Comparison of ENCODE assay signal across 23 mouse cellular contexts in the genomic region with DNA sequence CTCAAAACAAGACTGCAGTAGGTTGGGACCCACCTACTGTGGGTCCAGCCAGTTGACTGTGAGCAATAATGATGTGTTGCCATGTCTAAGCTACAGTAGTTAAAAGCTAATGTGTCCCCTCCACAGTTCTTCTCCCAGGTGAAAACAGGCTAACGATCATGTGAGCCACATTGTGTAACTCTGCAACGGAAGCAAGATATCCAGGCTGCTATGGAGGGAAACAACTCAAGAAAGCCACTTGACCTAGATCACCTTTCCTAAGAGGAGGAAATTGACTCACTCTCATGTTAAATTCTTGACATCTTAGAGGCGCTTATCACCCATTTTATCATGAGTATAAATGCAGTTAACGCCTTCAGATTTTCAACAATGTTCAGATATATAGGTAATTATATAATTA.
"Had no signal": no experiment of that assay in that cellular context is flagged by ENCODE, and none has a peak within 500 bp of the region (broad histone marks: within the 10 kb centered on the region; RNA-seq: fewer than 3 reads in every experiment).

No protein-coding gene starts in this region.

- H3K4me2 ChIP-seq: heart, embryonic 12.5 days; hindbrain, embryonic 12.5 days; hindbrain, embryonic 14.5 days; intestine, embryonic 15.5 days; limb, embryonic 13.5 days had no signal

- H3K4me1 ChIP-seq: heart, embryonic 10.5 days; heart, embryonic 12.5 days; hindbrain, embryonic 10.5 days; hindbrain, embryonic 12.5 days; intestine, embryonic 15.5 days; limb, embryonic 13.5 days had no signal

- H3K27ac ChIP-seq: gastrocnemius, adult 2 months; heart, embryonic 10.5 days; hindbrain, embryonic 10.5 days; hindbrain, embryonic 12.5 days; hindbrain, embryonic 14.5 days; intestine, embryonic 15.5 days; limb, embryonic 13.5 days had no signal

- H3K4me3 ChIP-seq: gastrocnemius, adult 2 months; heart, embryonic 10.5 days; heart, embryonic 12.5 days; hindbrain, embryonic 10.5 days; hindbrain, embryonic 12.5 days; intestine, embryonic 15.5 days; limb, embryonic 13.5 days had no signal

- H3K9ac ChIP-seq: heart, embryonic 12.5 days; hindbrain, embryonic 12.5 days; hindbrain, embryonic 14.5 days; intestine, embryonic 15.5 days; limb, embryonic 13.5 days had no signal

- H3K27me3 ChIP-seq: heart, embryonic 12.5 days; hindbrain, embryonic 12.5 days; intestine, embryonic 15.5 days; limb, embryonic 13.5 days had no signal

- DNase-seq: gastrocnemius, adult 2 months; gastrocnemius, postnatal 10 days; gastrocnemius, postnatal 25 days; heart, adult 18-20 months; heart, postnatal 10 days; heart, postnatal 4 days; kidney, adult 18-20 months; kidney, adult 8-10 months; kidney, postnatal 10 days; kidney, postnatal 25 days; layer of hippocampus, adult 9-11 months; layer of hippocampus, postnatal 36 days; left cerebral cortex, postnatal 4 days had no signal

- H3K36me3 ChIP-seq: heart, embryonic 10.5 days; heart, embryonic 12.5 days; hindbrain, embryonic 10.5 days; hindbrain, embryonic 12.5 days; intestine, embryonic 15.5 days; limb, embryonic 13.5 days had no signal

- H3K9me3 ChIP-seq: heart, embryonic 10.5 days; heart, embryonic 12.5 days; hindbrain, embryonic 10.5 days; hindbrain, embryonic 12.5 days; intestine, embryonic 15.5 days; limb, embryonic 13.5 days had no signal

- ATAC-seq: hindbrain, embryonic 16.5 days; inflammation-experienced regulatory T-cells, adult 6 months; intestine, embryonic 15.5 days; intestine, postnatal 0 days had no signal
